Mouse (Mus musculus) forebrain, embryonic 11.5 days (tissue): ENCODE measurements around the gene Apex1. TPM values are rescaled to one million over a fixed set of nuclear protein-coding genes. Genes with fewer than 3 reads are reported as not detected.
"Not testable (repeated sequence)": the region's sequence is repeated elsewhere in the genome, so short reads cannot be mapped to it uniquely, and the experiment has no call there.

Experiments used
- ATAC-seq: fragments of 200-750 bp; cut with Nextera tagmentation; replicated peaks from 2 replicates; pipeline ENCODE4 v1.8.0; 2017; ENCODE audit warnings: moderate TSS enrichment; ENCODE audit not compliant: low FRiP score
- DNase-seq: peaks from one replicate; pipeline ENCODE4 v3.0.0-alpha.2; 2017; ENCODE audit warnings: low spot score
- H3K27ac ChIP-seq: fragments of 300-500 bp; sonication (generic); 2 replicates; pipeline ENCODE4 v1.5.1; 2014; ENCODE audit warnings: low read depth, low read length
- H3K27me3 ChIP-seq: fragments of 300-500 bp; sonication (generic); 2 replicates; pipeline ENCODE4 v1.6.1; 2014; ENCODE audit warnings: mild to moderate bottlenecking, low read length, mixed read lengths; ENCODE audit not compliant: control insufficient read depth, insufficient read depth
- H3K36me3 ChIP-seq: fragments of 300-500 bp; sonication (generic); 2 replicates; pipeline ENCODE4 v1.6.1; 2014; ENCODE audit warnings: mild to moderate bottlenecking, low read length, moderate library complexity, mixed read lengths; ENCODE audit not compliant: control insufficient read depth, insufficient read depth
- H3K4me1 ChIP-seq: fragments of 300-500 bp; sonication (generic); replicated peaks from 2 replicates; pipeline ENCODE4 v1.6.1; 2014; ENCODE audit warnings: low read length, mixed read lengths; ENCODE audit not compliant: control insufficient read depth, insufficient read depth
- H3K4me2 ChIP-seq: fragments of 300-500 bp; sonication (generic); 2 replicates; pipeline ENCODE4 v1.6.1; 2014; ENCODE audit warnings: low read depth, mild to moderate bottlenecking, low read length, moderate library complexity, mixed read lengths; ENCODE audit not compliant: severe bottlenecking
- H3K4me3 ChIP-seq: fragments of 300-500 bp; sonication (generic); 2 replicates; pipeline ENCODE4 v1.5.1; 2014; ENCODE audit warnings: low read depth, low read length
- H3K9ac ChIP-seq: fragments of 300-500 bp; sonication (generic); 2 replicates; pipeline ENCODE4 v1.6.1; 2014; ENCODE audit warnings: low read length
- H3K9me3 ChIP-seq: fragments of 300-500 bp; sonication (generic); 2 replicates; pipeline ENCODE4 v1.6.1; 2016; ENCODE audit warnings: low read length, mixed read lengths; ENCODE audit not compliant: control insufficient read depth
- WGBS: fragments of 180-500 bp; shearing (Covaris S2); extraction: QIAGEN DNeasy Blood & Tissue Kit; methylation state at CpG from one replicate; pipeline ENCODE4 v1.1.7; 2014; 5-methylcytosine and 5-hydroxymethylcytosine counted together
- polyA plus RNA-seq: library from polyadenylated mRNA; unstranded; fragments of >200 nt; fragmentation: Nextera tagmentation; extraction: Ambion mirVana; gene quantifications from 2 replicates; pipeline ENCODE4 v1.2.1, GENCODE M21; 2014

Gene Apex1
- polyA plus RNA-seq, 1 experiment from 2014 or later: 399 TPM

GRCm38 (mm10) chr14:50908126-50908525 is 16.6 kb upstream of the Apex1 start:
- Histone ChIP-seq H3K4me3 (no peak overlapping the region), H3K36me3 (no peaks in the 10 kb centered on the region; the same call in 1 of the 2 replicates), H3K9me3 (no peaks in the 10 kb centered on the region), H3K27ac (no peak overlapping the region), H3K4me1 (no peaks in the 10 kb centered on the region), H3K27me3 (no peaks in the 10 kb centered on the region), H3K9ac (no peak overlapping the region), H3K4me2 (no peak overlapping the region)
- 82% methylated on average over 4 of the region's 4 CpGs for WGBS
- DNase-seq (no peak), ATAC-seq (no peak)

- Histone ChIP-seq H3K9me3 (no peaks in the 10 kb centered on the region), H3K9ac (no peak overlapping the region), H3K4me2 (no peak overlapping the region), H3K27me3 (no peaks in the 10 kb centered on the region), H3K4me1 (no peaks in the 10 kb centered on the region), H3K4me3 (no peak overlapping the region), H3K36me3 (peaks cover 2% of the 10 kb centered on the region; the same call in 1 of the 2 replicates), H3K27ac (no peak overlapping the region)
- 45% methylated on average over 3 of the region's 3 CpGs for WGBS
- DNase-seq (no peak), ATAC-seq (no peak)
Observed at GRCm38 (mm10) chr14:50911356-50911755, 13.4 kb upstream of the Apex1 start.

GRCm38 (mm10) chr14:50923437-50923836 is 1.3 kb upstream of the Apex1 start:
- H3K27ac ChIP-seq, H3K9me3 ChIP-seq, ATAC-seq, H3K36me3 ChIP-seq, DNase-seq, H3K27me3 ChIP-seq, H3K4me1 ChIP-seq: not testable (repeated sequence)
- Histone ChIP-seq H3K4me3 (peak overlapping the region; percentile 80), H3K4me2 (peak overlapping the region; percentile 51), H3K9ac (peak overlapping the region; percentile 90)
- WGBS: 81% methylated on average over 1 of the region's 1 CpGs

- Histone ChIP-seq H3K27me3 (no peaks in the 10 kb centered on the region), H3K9ac (peak overlapping the region; percentile 90), H3K9me3 (no peaks in the 10 kb centered on the region), H3K36me3 (peaks cover 4% of the 10 kb centered on the region; the same call in 1 of the 2 replicates), H3K4me1 (peaks cover 9% of the 10 kb centered on the region; the same call in 1 of the 2 replicates), H3K4me3 (peak overlapping the region; percentile 80), H3K4me2 (peak overlapping the region; percentile 65), H3K27ac (peak overlapping the region; percentile 90)
- no peak for DNase-seq
- under 1% methylated on average over 38 of the region's 38 CpGs for WGBS
- peak; percentile 42; the same call in 1 of the 2 replicates for ATAC-seq
Observed at GRCm38 (mm10) chr14:50925111-50925920, 548 bp downstream of the Apex1 start.

- peaks cover 4% of the 10 kb centered on the region; the same call in 1 of the 2 replicates for H3K36me3 ChIP-seq
- no peaks in the 10 kb centered on the region for H3K27me3 ChIP-seq
- 74% methylated on average over 3 of the region's 3 CpGs for WGBS
- no peak overlapping the region for H3K4me3 ChIP-seq
- H3K9ac ChIP-seq: no peak overlapping the region
- DNase-seq (no peak), ATAC-seq (no peak)
- peaks cover 9% of the 10 kb centered on the region; the same call in 1 of the 2 replicates for H3K4me1 ChIP-seq
- no peak overlapping the region for H3K4me2 ChIP-seq
- H3K27ac ChIP-seq: no peak overlapping the region
- H3K9me3 ChIP-seq: no peaks in the 10 kb centered on the region
Observed at GRCm38 (mm10) chr14:50927366-50927765, 2.6 kb downstream of the Apex1 start.

- Histone ChIP-seq H3K9me3 (no peaks in the 10 kb centered on the region), H3K36me3 (peaks cover 4% of the 10 kb centered on the region; the same call in 1 of the 2 replicates), H3K27ac (peak overlapping the region; percentile 57; the same call in 1 of the 2 replicates), H3K27me3 (no peaks in the 10 kb centered on the region), H3K4me2 (peak overlapping the region; percentile 83), H3K4me1 (peaks cover 9% of the 10 kb centered on the region; the same call in 1 of the 2 replicates), H3K9ac (peak overlapping the region; percentile 96), H3K4me3 (peak overlapping the region; percentile 97)
- ATAC-seq: no peak
- peak; percentile 57 for DNase-seq
- WGBS: 19% methylated on average over 10 of the region's 10 CpGs
Observed at GRCm38 (mm10) chr14:50929951-50930350, 5.2 kb downstream of the Apex1 start.

GRCm38 (mm10) chr14:50930377-50930753 is 5.6 kb downstream of the Apex1 start:
- under 1% methylated on average over 38 of the region's 38 CpGs for WGBS
- no peaks in the 10 kb centered on the region for H3K27me3 ChIP-seq
- peak overlapping the region; percentile 83 for H3K4me2 ChIP-seq
- H3K27ac ChIP-seq: peak overlapping the region; percentile 57; the same call in 1 of the 2 replicates
- ATAC-seq: peak; percentile 54
- H3K9ac ChIP-seq: peak overlapping the region; percentile 96
- no peaks in the 10 kb centered on the region for H3K9me3 ChIP-seq
- H3K4me3 ChIP-seq: peak overlapping the region; percentile 97
- H3K36me3 ChIP-seq: peaks cover 4% of the 10 kb centered on the region; the same call in 1 of the 2 replicates
- no peak for DNase-seq
- H3K4me1 ChIP-seq: peaks cover 9% of the 10 kb centered on the region; the same call in 1 of the 2 replicates

GRCm38 (mm10) chr14:50930754-50931492 is 6.2 kb downstream of the Apex1 start, which contains the start of the genes Pip4p1 and Pnp:
Gene Pip4p1, minus strand, starts transcription at chr14:50930856.
Gene Pnp, plus strand, starts transcription at chr14:50931082.
- Histone ChIP-seq H3K4me3 (peak within 1 kb of the TSS; percentile 97), H3K9me3 (no peaks in the 10 kb centered on the region), H3K36me3 (peaks cover 4% of the 10 kb centered on the region; the same call in 1 of the 2 replicates), H3K27ac (peak within 1 kb of the TSS; percentile 89), H3K9ac (peak within 1 kb of the TSS; percentile 96), H3K27me3 (no peaks in the 10 kb centered on the region), H3K4me1 (peaks cover 9% of the 10 kb centered on the region; the same call in 1 of the 2 replicates), H3K4me2 (peak within 1 kb of the TSS; percentile 83)
- DNase-seq: peak; percentile 98
- WGBS: 0% methylated on average over 66 of the region's 68 CpGs
- peak; percentile 99 for ATAC-seq
